In genomic region chr11:118740001-118740400, GRCm38 (mm10) we compare ENCODE assay signal across 9 mouse cellular contexts.
DNase-seq lines count a peak whose midpoint lies in the region; ATAC-seq and TF ChIP-seq lines count a peak whose summit lies in the region.
"Had no signal": no experiment of that assay in that cellular context is flagged by ENCODE, and none has a peak within 500 bp of the region (broad histone marks: within the 10 kb centered on the region; RNA-seq: fewer than 3 reads in every experiment).

No protein-coding gene starts in this region.

- intact Hi-C loops in gastrocnemius, adult 2 months (cut with DNase I) = loop anchor here (1.0 to 10.0 kb wide), 3 partner anchors 164 to 235 kb away; no protein-coding TSS in a partner anchor

- H3K9me3 ChIP-seq in MEL (replicated peaks; ENCODE audit: insufficient read depth, low read length) = no peaks in the 10 kb centered on the region
- H3K9me3 ChIP-seq in liver, embryonic 13.5 days (replicated peaks) = no peaks in the 10 kb centered on the region
- H3K9me3 ChIP-seq in neural tube, embryonic 15.5 days (replicated peaks) = no peaks in the 10 kb centered on the region
- H3K9me3 ChIP-seq: stomach, embryonic 15.5 days had no signal

- TF ChIP-seq POLR2A in MEL (IDR thresholded peaks at IDR 0.05; ENCODE audit: control insufficient read depth in 1 of 2, insufficient read depth in 1 of 2, low read depth in 1 of 2, low read length in 2 of 2, poor library complexity in 1 of 2) = no peak

- H3K27me3 ChIP-seq in MEL (ENCODE audit: control insufficient read depth in 1 of 2, insufficient read depth in 2 of 2, low read length in 2 of 2) = no peaks in the 10 kb centered on the region
- peaks cover 26% of the 10 kb centered on the region for H3K27me3 ChIP-seq in liver, embryonic 13.5 days
- no peaks in the 10 kb centered on the region for H3K27me3 ChIP-seq in neural tube, embryonic 15.5 days (replicated peaks)

- peak; percentile 72 for DNase-seq in A20 (ENCODE audit: low read depth, low spot score)
- DNase-seq in MEL (ENCODE audit: low read depth, low spot score) = peak; percentile 65
- DNase-seq in cerebellum, adult 9-11 months = peak; percentile 85
- DNase-seq in gastrocnemius, adult 2 months = peak; percentile 81
- DNase-seq in kidney, adult 8-10 months = peak; percentile 47 to 77
- peak; percentile 32 for DNase-seq in liver, embryonic 13.5 days
- peak; percentile 60 to 73 for DNase-seq in urinary bladder, postnatal 36 days (ENCODE audit: low spot score in 2 of 2)

- no peak overlapping the region for H3K4me2 ChIP-seq in liver, embryonic 13.5 days
- H3K4me2 ChIP-seq in neural tube, embryonic 15.5 days = no peak overlapping the region

- no peak overlapping the region for H3K9ac ChIP-seq in MEL (ENCODE audit: control insufficient read depth, low read depth, low read length, poor library complexity, severe bottlenecking)
- H3K9ac ChIP-seq in liver, embryonic 13.5 days = no peak overlapping the region
- 0 out of 2 replicates have a peak overlapping the region, but pooled peaks have one; percentile 2 for H3K9ac ChIP-seq in neural tube, embryonic 15.5 days (replicated peaks)
- H3K9ac ChIP-seq: stomach, embryonic 15.5 days had no signal

- ATAC-seq in liver, embryonic 13.5 days (ENCODE audit: low read depth) = no peak
- peak; percentile 26; the same call in 1 of the 2 replicates for ATAC-seq in neural tube, embryonic 15.5 days (ENCODE audit: low FRiP score)

- H3K4me1 ChIP-seq in MEL (ENCODE audit: control insufficient read depth in 1 of 2, insufficient read depth in 2 of 2, low read length in 2 of 2) = no peaks in the 10 kb centered on the region
- H3K4me1 ChIP-seq in liver, embryonic 13.5 days (replicated peaks) = 0 out of 2 replicates have a peak, but pooled peaks cover 2% of the 10 kb centered on the region
- peaks cover 46% of the 10 kb centered on the region for H3K4me1 ChIP-seq in neural tube, embryonic 15.5 days

- H3K36me3 ChIP-seq in MEL (ENCODE audit: control insufficient read depth in 1 of 2, insufficient read depth in 2 of 2, low read length in 2 of 2) = no peaks in the 10 kb centered on the region
- no peaks in the 10 kb centered on the region for H3K36me3 ChIP-seq in liver, embryonic 13.5 days
- no peaks in the 10 kb centered on the region for H3K36me3 ChIP-seq in neural tube, embryonic 15.5 days
- H3K36me3 ChIP-seq: stomach, embryonic 15.5 days had no signal

- no peak for TF ChIP-seq EP300 in MEL (IDR thresholded peaks at IDR 0.05; ENCODE audit: low read depth in 1 of 2, low read length in 2 of 2)

- H3K79me2 ChIP-seq in MEL (ENCODE audit: control insufficient read depth, insufficient read depth, low read length, poor library complexity) = no peaks in the 10 kb centered on the region

- H3K4me3 ChIP-seq in MEL (ENCODE audit: control insufficient read depth in 1 of 2, insufficient read depth in 1 of 2, low read depth in 2 of 2, low read length in 2 of 2) = no peak overlapping the region
- H3K4me3 ChIP-seq in gastrocnemius, adult 2 months = peak overlapping the region; percentile 61
- H3K4me3 ChIP-seq in liver, embryonic 13.5 days (replicated peaks) = no peak overlapping the region
- H3K4me3 ChIP-seq in neural tube, embryonic 15.5 days (replicated peaks) = no peak overlapping the region
- H3K4me3 ChIP-seq: stomach, embryonic 15.5 days had no signal

- H3K27ac ChIP-seq in MEL (ENCODE audit: control insufficient read depth, low read depth, low read length) = no peak overlapping the region
- peak overlapping the region; percentile 66 for H3K27ac ChIP-seq in gastrocnemius, adult 2 months
- no peak overlapping the region for H3K27ac ChIP-seq in liver, embryonic 13.5 days
- H3K27ac ChIP-seq in neural tube, embryonic 15.5 days (replicated peaks) = peak overlapping the region; percentile 24
- H3K27ac ChIP-seq: stomach, embryonic 15.5 days had no signal

- TF ChIP-seq RAD21 in MEL (IDR thresholded peaks at IDR 0.05; ENCODE audit: low read depth, low read length) = peak; percentile 71

- 10% methylated on average over 6 of the region's 6 CpGs for WGBS in liver, embryonic 13.5 days (ENCODE audit: insufficient replicate concordance)
- WGBS in neural tube, embryonic 15.5 days = 14% methylated on average over 6 of the region's 6 CpGs

- TF ChIP-seq CTCF in MEL (IDR thresholded peaks at IDR 0.05 in 2 of 3, conservative IDR thresholded peaks at IDR 0.05 in 1 of 3; ENCODE audit: control insufficient read depth in 1 of 3, insufficient read depth in 1 of 3, low read depth in 2 of 3, low read length in 3 of 3, poor library complexity in 1 of 3, severe bottlenecking in 1 of 3) = peak; percentile 60 to 81 (median 74)
- peak; percentile 92 for TF ChIP-seq CTCF in gastrocnemius, adult 2 months (IDR thresholded peaks at IDR 0.05)

TF ChIP-seq in MEL, 35 proteins besides CTCF, POLR2A, EP300 and RAD21:
- TF ChIP-seq MXI1 (IDR thresholded peaks at IDR 0.05; ENCODE audit: low read depth, low read length) = no peak
- TF ChIP-seq MAFK (IDR thresholded peaks at IDR 0.05; ENCODE audit: borderline replicate concordance, low read depth, low read length) = no peak
- no peak for TF ChIP-seq ELF1 (IDR thresholded peaks at IDR 0.05; ENCODE audit: low read depth, low read length)
- TF ChIP-seq POLR2AphosphoS5 (IDR thresholded peaks at IDR 0.05; ENCODE audit: borderline replicate concordance, low read depth, low read length) = no peak
- no peak for TF ChIP-seq ZMIZ1 (IDR thresholded peaks at IDR 0.05; ENCODE audit: low read depth, low read length)
- peak; percentile 65 for TF ChIP-seq SMC3 (IDR thresholded peaks at IDR 0.05; ENCODE audit: low read depth, low read length)
- no peak for TF ChIP-seq NELFE (IDR thresholded peaks at IDR 0.05; ENCODE audit: low read depth, low read length)
- TF ChIP-seq ZC3H11A (IDR thresholded peaks at IDR 0.05; ENCODE audit: low read depth, low read length) = peak; percentile 43
- no peak for TF ChIP-seq NRF1 (IDR thresholded peaks at IDR 0.05; ENCODE audit: insufficient read depth, low read depth, low read length, poor library complexity, severe bottlenecking)
- TF ChIP-seq TBP (IDR thresholded peaks at IDR 0.05; ENCODE audit: low read depth, low read length) = no peak
- no peak for TF ChIP-seq JUND (IDR thresholded peaks at IDR 0.05; ENCODE audit: low read depth, low read length)
TF ChIP-seq in MEL: peak in this region for 2.

Comparison
In these comparisons a context has a peak if more than half of its experiments do, and no peak if none do; other contexts are left out.
1. DNase-seq: peak in every context shown above with its lines; median percentile 85 in cerebellum, adult 9-11 months; 81 in gastrocnemius, adult 2 months; 72 in A20; 66 in urinary bladder, postnatal 36 days; 65 in MEL; 62 in kidney, adult 8-10 months; 32 in liver, embryonic 13.5 days.
2. H3K27ac ChIP-seq: peak in gastrocnemius, adult 2 months (single experiment) and neural tube, embryonic 15.5 days (single experiment); none in MEL (single experiment) and liver, embryonic 13.5 days (single experiment).